Mouse (Mus musculus): ENCODE data around the gene Elof1. TPM values are rescaled to one million over a fixed set of nuclear protein-coding genes. Genes with fewer than 3 reads are reported as not detected.
A peak's percentile ranks its signal among the peaks of the same experiment; 100 is the strongest.

Gene Elof1
- polyA plus RNA-seq, 1 experiment from 2014 or later, result 176 TPM

- H3K36me3 ChIP-seq, result peaks cover 96% of the 10 kb centered on the region
- H3K4me1 ChIP-seq, result no peaks in the 10 kb centered on the region
- no peaks in the 10 kb centered on the region for H3K9me3 ChIP-seq
- no peak overlapping the region for H3K27ac ChIP-seq
- H3K27me3 ChIP-seq (ENCODE audit: insufficient read depth, poor library complexity, severe bottlenecking), result no peaks in the 10 kb centered on the region
- no peak for DNase-seq (ENCODE audit: low spot score)
- H3K4me3 ChIP-seq, result no peak overlapping the region
- 88% methylated on average over 9 of the region's 9 CpGs for WGBS
Observed at GRCm38 (mm10) chr9:22108194-22108593, 8.8 kb downstream of the Elof1 start.

- WGBS, result under 1% methylated on average over 18 of the region's 18 CpGs
- Histone ChIP-seq H3K27ac (peak overlapping the region; percentile 88), H3K36me3 (peaks cover 38% of the 10 kb centered on the region), H3K4me3 (peak overlapping the region; percentile 50), H3K9me3 (no peaks in the 10 kb centered on the region), H3K4me1 (peaks cover 32% of the 10 kb centered on the region), H3K27me3 (ENCODE audit: insufficient read depth, poor library complexity, severe bottlenecking) (peaks cover 35% of the 10 kb centered on the region)
- peak; percentile 88 for DNase-seq (ENCODE audit: low spot score)
Observed at GRCm38 (mm10) chr9:22099922-22100321, 17.1 kb downstream of the Elof1 start.

GRCm38 (mm10) chr9:22098993-22099696 lies 17.8 kb downstream of the Elof1 start, which contains the start of gene Cnn1:
TSS of gene Cnn1 (plus strand) at chr9:22099216.
- peaks cover 30% of the 10 kb centered on the region for H3K36me3 ChIP-seq
- peaks cover 32% of the 10 kb centered on the region for H3K4me1 ChIP-seq
- WGBS, result 3% methylated on average over 14 of the region's 14 CpGs
- no peaks in the 10 kb centered on the region for H3K9me3 ChIP-seq
- peak; percentile 92 for DNase-seq (ENCODE audit: low spot score)
- H3K27ac ChIP-seq, result peak within 1 kb of the TSS; percentile 88
- H3K4me3 ChIP-seq, result peak within 1 kb of the TSS; percentile 50
- peaks cover 35% of the 10 kb centered on the region for H3K27me3 ChIP-seq (ENCODE audit: insufficient read depth, poor library complexity, severe bottlenecking)

- H3K9me3 ChIP-seq, result no peaks in the 10 kb centered on the region
- DNase-seq (ENCODE audit: low spot score), result peak; percentile 95
- peaks cover 28% of the 10 kb centered on the region for H3K4me1 ChIP-seq
- 1% methylated on average over 24 of the region's 24 CpGs for WGBS
- peak overlapping the region; percentile 86 for H3K27ac ChIP-seq
- H3K27me3 ChIP-seq (ENCODE audit: insufficient read depth, poor library complexity, severe bottlenecking), result peaks cover 29% of the 10 kb centered on the region
- peak overlapping the region; percentile 51 for H3K4me3 ChIP-seq
- H3K36me3 ChIP-seq, result no peaks in the 10 kb centered on the region
Observed at GRCm38 (mm10) chr9:22095854-22096307, 21.1 kb downstream of the Elof1 start.

GRCm38 (mm10) chr9:22092746-22093145 lies 24.2 kb downstream of the Elof1 start:
- peaks cover 2% of the 10 kb centered on the region; the same call in 1 of the 2 replicates for H3K27me3 ChIP-seq (ENCODE audit: insufficient read depth, poor library complexity, severe bottlenecking)
- H3K9me3 ChIP-seq, result 0 out of 2 replicates have a peak, but pooled peaks cover 2% of the 10 kb centered on the region
- 84% methylated on average over 6 of the region's 6 CpGs for WGBS
- peaks cover 16% of the 10 kb centered on the region for H3K4me1 ChIP-seq
- no peak overlapping the region for H3K27ac ChIP-seq
- no peaks in the 10 kb centered on the region for H3K36me3 ChIP-seq
- H3K4me3 ChIP-seq, result no peak overlapping the region
- DNase-seq (ENCODE audit: low spot score), result no peak

- DNase-seq (ENCODE audit: low spot score), result no peak
- no peak overlapping the region for H3K27ac ChIP-seq
- WGBS, result 79% methylated on average over 7 of the region's 7 CpGs
- H3K27me3 ChIP-seq (ENCODE audit: insufficient read depth, poor library complexity, severe bottlenecking), result no peaks in the 10 kb centered on the region
- H3K4me3 ChIP-seq, result no peak overlapping the region
- H3K36me3 ChIP-seq, result no peaks in the 10 kb centered on the region
- peaks cover 21% of the 10 kb centered on the region for H3K4me1 ChIP-seq
- H3K9me3 ChIP-seq, result 0 out of 2 replicates have a peak, but pooled peaks cover 2% of the 10 kb centered on the region
Observed at GRCm38 (mm10) chr9:22089986-22090385, 27.0 kb downstream of the Elof1 start.

GRCm38 (mm10) chr9:22089281-22089680 lies 27.7 kb downstream of the Elof1 start:
- 98% methylated on average over 7 of the region's 7 CpGs for WGBS
- no peaks in the 10 kb centered on the region for H3K36me3 ChIP-seq
- DNase-seq (ENCODE audit: low spot score), result no peak
- H3K4me1 ChIP-seq, result peaks cover 21% of the 10 kb centered on the region
- no peak overlapping the region for H3K4me3 ChIP-seq
- H3K27me3 ChIP-seq (ENCODE audit: insufficient read depth, poor library complexity, severe bottlenecking), result no peaks in the 10 kb centered on the region
- no peak overlapping the region for H3K27ac ChIP-seq
- H3K9me3 ChIP-seq, result 0 out of 2 replicates have a peak, but pooled peaks cover 2% of the 10 kb centered on the region

GRCm38 (mm10) chr9:22087034-22087618 lies 29.8 kb downstream of the Elof1 start:
- no peak overlapping the region for H3K27ac ChIP-seq

GRCm38 (mm10) chr9:22086012-22086411 lies 31.0 kb downstream of the Elof1 start:
- 75% methylated on average over 6 of the region's 6 CpGs for WGBS
- Histone ChIP-seq H3K27me3 (ENCODE audit: insufficient read depth, poor library complexity, severe bottlenecking) (no peaks in the 10 kb centered on the region), H3K4me3 (peak overlapping the region; percentile 77), H3K27ac (peak overlapping the region; percentile 86), H3K4me1 (peaks cover 21% of the 10 kb centered on the region), H3K9me3 (0 out of 2 replicates have a peak, but pooled peaks cover 2% of the 10 kb centered on the region), H3K36me3 (peaks cover 7% of the 10 kb centered on the region; the same call in 1 of the 2 replicates)
- no peak for DNase-seq (ENCODE audit: low spot score)

More at GRCm38 (mm10) chr9:22087034-22087618, 29.8 kb downstream of the Elof1 start:
- peaks cover 7% of the 10 kb centered on the region; the same call in 1 of the 2 replicates for H3K36me3 ChIP-seq
- H3K4me1 ChIP-seq, result peaks cover 21% of the 10 kb centered on the region
- 85% methylated on average over 2 of the region's 2 CpGs for WGBS
- no peak overlapping the region for H3K4me3 ChIP-seq
- H3K27me3 ChIP-seq (ENCODE audit: insufficient read depth, poor library complexity, severe bottlenecking), result no peaks in the 10 kb centered on the region
- no peak for DNase-seq (ENCODE audit: low spot score)
- H3K9me3 ChIP-seq, result 0 out of 2 replicates have a peak, but pooled peaks cover 2% of the 10 kb centered on the region

GRCm38 (mm10) chr9:22085022-22085834 lies 31.7 kb downstream of the Elof1 start, which contains the start of gene Ecsit:
TSS of gene Ecsit (minus strand) at chr9:22085438.
- peak; percentile 98 for DNase-seq (ENCODE audit: low spot score)
- Histone ChIP-seq H3K27me3 (ENCODE audit: insufficient read depth, poor library complexity, severe bottlenecking) (no peaks in the 10 kb centered on the region), H3K27ac (peak within 1 kb of the TSS; percentile 86), H3K4me3 (peak within 1 kb of the TSS; percentile 77), H3K36me3 (peaks cover 14% of the 10 kb centered on the region; the same call in 1 of the 2 replicates), H3K9me3 (no peaks in the 10 kb centered on the region), H3K4me1 (peaks cover 21% of the 10 kb centered on the region)
- WGBS, result under 1% methylated on average over 48 of the region's 48 CpGs

GRCm38 (mm10) chr9:22084667-22085021 lies 32.3 kb downstream of the Elof1 start:
- peak overlapping the region; percentile 86 for H3K27ac ChIP-seq
- WGBS, result 33% methylated on average over 4 of the region's 4 CpGs
- H3K9me3 ChIP-seq, result no peaks in the 10 kb centered on the region
- peak overlapping the region; percentile 77 for H3K4me3 ChIP-seq
- DNase-seq (ENCODE audit: low spot score), result no peak
- peaks cover 21% of the 10 kb centered on the region for H3K4me1 ChIP-seq
- H3K27me3 ChIP-seq (ENCODE audit: insufficient read depth, poor library complexity, severe bottlenecking), result no peaks in the 10 kb centered on the region
- H3K36me3 ChIP-seq, result peaks cover 17% of the 10 kb centered on the region; the same call in 1 of the 2 replicates

- no peaks in the 10 kb centered on the region for H3K9me3 ChIP-seq
- 94% methylated on average over 23 of the region's 23 CpGs for WGBS
- H3K4me3 ChIP-seq, result no peak overlapping the region
- H3K27me3 ChIP-seq (ENCODE audit: insufficient read depth, poor library complexity, severe bottlenecking), result no peaks in the 10 kb centered on the region
- H3K27ac ChIP-seq, result no peak overlapping the region
- DNase-seq (ENCODE audit: low spot score), result no peak
- 0 out of 2 replicates have a peak, but pooled peaks cover 5% of the 10 kb centered on the region for H3K4me1 ChIP-seq
- peaks cover 64% of the 10 kb centered on the region for H3K36me3 ChIP-seq
Observed at GRCm38 (mm10) chr9:22076223-22076622, 40.7 kb downstream of the Elof1 start.
